Mouse (Mus musculus): ENCODE data around the gene H2al2a.

The H2al2a gene

GRCm38 (mm10) chr2:17996858-17997257, at the start of gene H2al2a:
Gene H2al2a (minus strand): TSS chr2:17996958.
- no peak for ATAC-seq (ENCODE audit: insufficient number of reproducible peaks, low FRiP score, low TSS enrichment)

DNA sequence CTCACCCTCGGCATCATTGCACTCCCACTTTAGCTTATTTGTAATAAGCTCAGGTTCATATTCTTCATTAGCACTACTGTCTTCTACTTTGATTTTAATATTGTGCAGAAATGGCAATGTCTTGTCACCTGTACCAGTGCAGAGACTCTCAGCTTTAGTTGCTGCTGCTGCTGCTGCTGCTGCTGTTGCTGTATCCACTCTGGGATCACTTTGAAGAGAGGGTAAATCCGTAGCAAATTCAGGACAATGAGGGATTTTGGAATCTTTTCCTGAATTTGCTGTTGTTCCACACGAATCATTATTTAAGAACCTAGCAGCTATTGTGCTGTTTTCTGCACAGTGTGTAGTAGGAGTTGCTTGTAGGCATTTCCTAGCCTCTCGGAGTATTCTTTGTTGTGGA, 49.4 kb upstream of the H2al2a start:
- ATAC-seq (ENCODE audit: insufficient number of reproducible peaks, low FRiP score, low TSS enrichment), result no peak

GRCm38 (mm10) chr2:18045781-18046181, 49.0 kb upstream of the H2al2a start:
- ATAC-seq (ENCODE audit: insufficient number of reproducible peaks, low FRiP score, low TSS enrichment), result no peak

DNA sequence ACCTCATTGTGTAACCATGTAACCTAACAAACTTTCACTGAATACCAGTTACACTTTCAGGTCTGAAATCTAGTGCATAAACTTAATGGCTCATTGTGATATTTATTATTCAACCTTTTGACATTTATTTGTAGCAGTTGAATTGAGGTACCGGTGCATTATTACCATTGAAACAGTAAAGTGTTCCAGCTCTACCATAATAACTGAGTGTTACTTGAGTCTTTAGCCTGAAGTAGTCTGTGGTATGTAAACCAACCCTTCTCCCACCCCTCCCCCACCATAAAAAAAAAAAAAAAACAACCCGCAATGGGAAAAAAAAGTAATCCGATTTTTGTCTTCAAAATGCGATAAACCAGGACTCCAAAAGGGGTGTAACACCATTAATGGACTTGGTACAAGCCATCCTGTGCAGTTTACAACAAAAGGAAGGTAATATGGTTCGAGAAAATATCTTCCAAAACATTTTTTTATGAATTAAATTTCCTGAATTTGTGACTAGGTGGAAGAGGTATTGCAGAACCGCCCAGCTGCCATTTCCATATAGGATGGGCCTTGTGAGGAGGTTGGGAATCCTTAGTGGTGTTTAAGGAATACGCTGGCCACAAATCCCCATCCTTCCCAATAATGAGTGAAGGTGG, 48.5 kb upstream of the H2al2a start:
- ATAC-seq (ENCODE audit: insufficient number of reproducible peaks, low FRiP score, low TSS enrichment), result no peak

- ATAC-seq (ENCODE audit: insufficient number of reproducible peaks, low FRiP score, low TSS enrichment), result no peak
Observed at GRCm38 (mm10) chr2:18041199-18041885, 44.6 kb upstream of the H2al2a start.

- no peak for ATAC-seq (ENCODE audit: insufficient number of reproducible peaks, low FRiP score, low TSS enrichment)
Observed at GRCm38 (mm10) chr2:18040347-18041160, 43.8 kb upstream of the H2al2a start.

GRCm38 (mm10) chr2:18039566-18040290, 43.0 kb upstream of the H2al2a start:
- ATAC-seq (ENCODE audit: insufficient number of reproducible peaks, low FRiP score, low TSS enrichment), result no peak

DNA sequence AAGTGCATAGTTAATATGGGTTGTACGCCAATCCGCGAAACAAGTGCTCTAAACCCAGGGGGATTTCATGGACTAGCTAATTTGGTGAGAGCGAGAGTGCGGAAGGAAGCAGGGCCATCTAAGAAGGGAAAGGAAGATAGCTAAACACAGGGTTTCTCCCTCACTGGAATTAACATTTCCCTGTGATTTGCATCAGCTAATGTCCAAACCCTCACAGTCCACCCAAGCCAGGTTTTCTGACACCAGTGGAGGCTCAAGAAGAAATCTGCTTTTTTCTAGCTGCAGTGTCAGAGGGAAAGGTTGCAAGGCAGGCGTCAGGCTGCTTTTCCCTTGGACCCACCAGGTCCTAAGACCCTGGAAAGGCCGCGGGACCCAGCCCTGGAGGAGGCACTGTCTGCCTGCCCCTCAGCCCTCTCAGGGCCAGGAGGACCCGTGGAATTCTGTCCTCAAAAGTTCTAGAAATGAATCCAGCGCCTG, 42.2 kb upstream of the H2al2a start:
- ATAC-seq (ENCODE audit: insufficient number of reproducible peaks, low FRiP score, low TSS enrichment), result no peak

- no peak for ATAC-seq (ENCODE audit: insufficient number of reproducible peaks, low FRiP score, low TSS enrichment)
Observed at GRCm38 (mm10) chr2:18038141-18038752, 41.5 kb upstream of the H2al2a start.

DNA sequence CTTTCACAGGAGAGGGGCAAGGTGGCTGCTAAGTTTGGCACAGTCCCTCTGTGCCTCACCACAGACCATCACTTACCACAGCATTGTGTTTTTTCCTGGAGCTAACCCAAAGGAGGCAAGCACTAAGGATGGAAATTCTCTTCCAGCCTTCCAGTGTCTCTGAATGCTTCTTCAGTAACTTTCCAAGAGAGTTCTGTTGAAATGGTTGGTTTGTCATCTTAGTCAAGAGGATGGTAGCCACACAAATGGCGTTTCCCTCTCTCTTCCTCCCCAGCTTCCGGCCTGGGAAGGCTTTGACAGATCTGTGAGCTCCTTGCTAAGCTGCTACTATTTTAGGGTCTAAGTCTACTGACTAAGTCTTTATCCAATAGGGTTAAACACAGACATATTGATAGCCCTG, 40.7 kb upstream of the H2al2a start, which contains the start of gene A930004D18Rik:
A930004D18Rik (minus strand) TSS at position 247 of the 400 bp plus-strand sequence.
- no peak for ATAC-seq (ENCODE audit: insufficient number of reproducible peaks, low FRiP score, low TSS enrichment)

- ATAC-seq (ENCODE audit: insufficient number of reproducible peaks, low FRiP score, low TSS enrichment), result no peak
Observed at GRCm38 (mm10) chr2:18034371-18035250, 37.9 kb upstream of the H2al2a start.

DNA sequence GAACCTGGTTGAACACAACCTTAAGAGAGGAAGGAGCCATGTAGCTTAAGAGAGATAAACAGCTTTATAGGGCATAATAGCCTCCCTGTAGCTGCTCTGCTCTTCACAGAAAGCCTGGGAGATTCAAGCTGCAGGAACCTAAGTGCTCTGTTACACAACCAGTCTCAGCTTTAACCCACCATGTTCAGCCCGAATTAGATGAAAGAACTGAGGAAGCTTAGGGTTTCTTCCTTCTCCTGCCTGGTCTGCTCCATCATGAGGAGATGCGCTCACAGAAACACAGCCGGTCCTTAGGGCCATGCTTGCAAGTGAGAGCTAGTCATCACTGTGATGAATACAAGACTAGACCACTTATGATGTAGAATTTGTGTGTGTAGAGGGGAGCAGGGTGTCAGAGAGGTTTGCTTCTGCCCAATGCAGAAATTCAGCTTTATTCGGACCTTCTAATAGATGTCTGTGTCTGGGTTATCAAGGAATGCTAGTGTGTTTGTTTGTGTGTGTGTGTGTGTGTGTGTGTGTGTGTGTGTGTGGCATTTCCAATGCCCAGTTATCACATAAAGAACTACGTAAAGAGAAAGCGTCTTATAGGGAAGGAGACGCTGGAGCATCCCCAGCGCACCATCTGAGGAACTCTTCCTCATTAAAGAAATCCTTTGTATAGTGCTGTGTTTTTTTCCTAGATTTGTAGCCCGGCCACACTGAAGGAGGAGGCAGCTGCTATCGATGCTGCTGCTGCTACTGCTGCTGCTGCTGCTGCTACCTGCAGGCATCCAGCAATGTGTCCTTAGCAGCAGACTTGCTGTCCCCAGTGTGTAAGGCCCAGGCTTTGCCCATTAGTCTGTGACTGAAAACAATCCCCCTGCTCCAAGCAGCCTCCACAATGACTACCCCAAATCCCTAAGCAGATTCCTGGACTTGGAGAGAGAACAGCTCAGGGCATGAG, 36.7 kb upstream of the H2al2a start:
- ATAC-seq (ENCODE audit: insufficient number of reproducible peaks, low FRiP score, low TSS enrichment), result no peak

DNA sequence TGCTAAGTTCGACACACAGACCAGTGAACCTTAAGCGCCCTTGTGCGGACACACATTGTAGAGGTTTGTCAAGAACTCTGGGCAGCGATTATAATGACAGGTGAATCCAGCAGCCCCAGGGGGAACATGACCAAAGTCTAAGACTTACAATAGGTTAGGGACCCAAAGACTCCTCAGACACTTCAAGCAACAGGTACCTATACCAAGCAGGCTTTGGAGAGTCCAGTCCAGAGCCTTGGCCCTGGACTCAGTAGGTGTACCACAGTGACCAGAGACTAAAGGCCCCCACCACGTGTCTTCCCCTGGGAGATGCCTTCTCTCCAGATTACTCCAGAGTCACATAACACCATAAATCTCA, 35.8 kb upstream of the H2al2a start:
- ATAC-seq (ENCODE audit: insufficient number of reproducible peaks, low FRiP score, low TSS enrichment), result no peak

DNA sequence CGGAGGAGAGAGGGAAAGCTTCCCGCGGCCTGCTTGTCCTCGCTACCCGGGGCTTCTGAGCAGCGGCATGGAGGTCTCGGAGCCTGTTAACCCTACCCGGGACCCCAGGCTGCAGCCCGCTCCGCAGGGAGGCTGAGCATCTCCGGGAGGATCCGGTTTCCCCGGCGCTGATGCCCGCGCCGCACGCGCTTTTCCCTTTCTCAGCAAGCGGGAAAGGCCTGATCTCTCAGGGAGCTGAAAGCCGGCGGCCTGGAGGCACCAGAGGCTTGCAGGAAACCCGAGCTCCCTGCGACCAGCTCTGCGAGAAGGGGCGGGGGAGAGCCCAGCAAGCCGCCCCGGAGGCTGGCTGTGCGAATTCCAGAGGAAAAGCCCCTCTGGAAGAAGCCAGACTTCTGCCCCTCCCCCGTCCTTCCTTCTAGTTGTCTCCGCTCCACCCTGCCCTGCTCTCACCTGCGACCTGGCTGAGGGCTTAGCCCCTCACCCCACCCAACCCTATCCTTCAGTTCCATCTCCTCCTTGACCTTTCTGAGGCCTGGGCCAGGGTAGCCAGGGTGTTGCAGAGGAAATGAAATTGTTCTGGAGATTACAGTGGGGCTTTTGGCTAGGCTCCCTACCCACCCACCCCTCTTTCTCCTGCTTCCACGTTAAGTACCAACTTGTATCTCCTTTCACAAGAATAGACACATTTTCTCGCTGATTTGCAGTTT, 35.2 kb upstream of the H2al2a start:
- ATAC-seq (ENCODE audit: insufficient number of reproducible peaks, low FRiP score, low TSS enrichment), result no peak

- no peak for ATAC-seq (ENCODE audit: insufficient number of reproducible peaks, low FRiP score, low TSS enrichment)
Observed at GRCm38 (mm10) chr2:18031271-18031821, 34.6 kb upstream of the H2al2a start.

GRCm38 (mm10) chr2:18030581-18030980, 33.8 kb upstream of the H2al2a start:
- no peak for ATAC-seq (ENCODE audit: insufficient number of reproducible peaks, low FRiP score, low TSS enrichment)

DNA sequence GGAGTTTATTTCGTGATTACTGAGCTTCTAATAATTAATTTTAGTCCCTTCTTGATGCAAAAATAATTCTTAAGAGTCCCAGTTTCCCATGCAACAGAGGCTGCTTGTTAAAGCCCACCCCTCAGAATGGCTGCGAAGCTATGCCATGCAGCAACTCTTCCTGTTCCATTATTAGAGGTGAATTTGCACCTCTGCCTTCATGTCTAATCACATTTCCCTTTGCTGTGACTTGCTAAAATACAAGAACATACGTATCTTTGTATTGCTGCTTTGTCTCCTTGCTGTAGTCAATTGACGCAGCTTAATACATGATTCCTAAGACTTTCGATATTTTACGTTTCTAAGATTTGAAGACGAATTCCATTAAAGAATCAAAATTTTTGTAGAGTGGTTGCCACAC, 32.9 kb upstream of the H2al2a start:
- ATAC-seq (ENCODE audit: insufficient number of reproducible peaks, low FRiP score, low TSS enrichment), result no peak

All from cerebellum, adult (tissue).